Mouse (Mus musculus): ENCODE results near the gene Lgmn. TPM values are rescaled to one million over a fixed set of nuclear protein-coding genes. Genes with fewer than 3 reads are reported as not detected.

Gene Lgmn
- polyA plus RNA-seq, 1 experiment from 2014 or later: 48.4 TPM

DNA sequence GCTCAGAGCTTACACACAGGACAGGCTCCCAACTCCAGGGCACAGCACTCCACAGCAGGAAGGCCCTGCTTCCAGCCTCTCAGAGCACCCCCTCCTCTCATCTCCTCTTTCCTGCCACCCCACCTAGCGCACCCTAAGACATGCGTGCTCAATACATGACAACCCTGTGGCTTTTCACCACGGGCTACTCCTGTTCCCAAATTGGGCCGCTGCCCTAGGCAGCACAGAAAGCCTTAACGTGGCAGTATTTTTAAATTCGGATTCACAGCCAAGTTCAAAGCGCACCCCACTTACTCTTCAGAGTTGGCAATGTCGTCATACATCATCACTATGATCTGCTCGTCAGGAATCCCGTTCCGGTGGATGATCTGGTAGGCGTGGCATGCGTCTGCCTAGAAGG lies 26.4 kb downstream of the Lgmn start:
- Histone ChIP-seq H3K36me3 (ENCODE audit: poor library complexity, severe bottlenecking) (0 out of 2 replicates have a peak, but pooled peaks cover 11% of the 10 kb centered on the region), H3K4me3 (no peak overlapping the region), H3K9me3 (replicated peaks) (no peaks in the 10 kb centered on the region), H3K4me1 (no peaks in the 10 kb centered on the region), H3K27me3 (no peaks in the 10 kb centered on the region), H3K9ac (no peak overlapping the region), H3K27ac (no peak overlapping the region), H3K4me2 (no peak overlapping the region)
- 91% methylated on average over 13 of the region's 13 CpGs for WGBS
- ATAC-seq: no peak

DNA sequence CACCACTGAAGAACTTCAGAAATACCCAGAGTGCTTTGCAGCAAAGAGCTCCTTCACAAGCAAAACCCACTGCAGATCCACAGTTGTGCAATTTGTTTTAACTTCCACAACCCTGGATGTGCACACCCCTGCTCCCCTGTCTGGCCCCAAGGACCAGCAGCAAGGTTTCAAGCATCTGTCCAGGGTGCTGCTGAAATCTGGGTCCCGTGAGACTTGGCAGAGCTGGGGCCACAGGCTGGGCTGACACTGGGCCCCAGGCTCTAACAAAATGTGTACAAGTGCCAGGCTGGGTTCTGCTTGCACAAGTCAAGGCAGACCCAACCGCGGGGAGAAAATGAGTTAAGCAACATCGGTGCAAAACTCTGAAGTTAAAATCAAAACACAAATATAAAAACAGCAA lies 41.0 kb downstream of the Lgmn start:
- Histone ChIP-seq H3K4me1 (no peaks in the 10 kb centered on the region; the same call in 1 of the 2 replicates), H3K4me3 (no peak overlapping the region), H3K27me3 (no peaks in the 10 kb centered on the region), H3K36me3 (ENCODE audit: poor library complexity, severe bottlenecking) (peaks cover 65% of the 10 kb centered on the region), H3K9me3 (replicated peaks) (no peaks in the 10 kb centered on the region), H3K9ac (no peak overlapping the region), H3K27ac (no peak overlapping the region), H3K4me2 (no peak overlapping the region)
- no peak for ATAC-seq
- WGBS: 95% methylated on average over 4 of the region's 4 CpGs

DNA sequence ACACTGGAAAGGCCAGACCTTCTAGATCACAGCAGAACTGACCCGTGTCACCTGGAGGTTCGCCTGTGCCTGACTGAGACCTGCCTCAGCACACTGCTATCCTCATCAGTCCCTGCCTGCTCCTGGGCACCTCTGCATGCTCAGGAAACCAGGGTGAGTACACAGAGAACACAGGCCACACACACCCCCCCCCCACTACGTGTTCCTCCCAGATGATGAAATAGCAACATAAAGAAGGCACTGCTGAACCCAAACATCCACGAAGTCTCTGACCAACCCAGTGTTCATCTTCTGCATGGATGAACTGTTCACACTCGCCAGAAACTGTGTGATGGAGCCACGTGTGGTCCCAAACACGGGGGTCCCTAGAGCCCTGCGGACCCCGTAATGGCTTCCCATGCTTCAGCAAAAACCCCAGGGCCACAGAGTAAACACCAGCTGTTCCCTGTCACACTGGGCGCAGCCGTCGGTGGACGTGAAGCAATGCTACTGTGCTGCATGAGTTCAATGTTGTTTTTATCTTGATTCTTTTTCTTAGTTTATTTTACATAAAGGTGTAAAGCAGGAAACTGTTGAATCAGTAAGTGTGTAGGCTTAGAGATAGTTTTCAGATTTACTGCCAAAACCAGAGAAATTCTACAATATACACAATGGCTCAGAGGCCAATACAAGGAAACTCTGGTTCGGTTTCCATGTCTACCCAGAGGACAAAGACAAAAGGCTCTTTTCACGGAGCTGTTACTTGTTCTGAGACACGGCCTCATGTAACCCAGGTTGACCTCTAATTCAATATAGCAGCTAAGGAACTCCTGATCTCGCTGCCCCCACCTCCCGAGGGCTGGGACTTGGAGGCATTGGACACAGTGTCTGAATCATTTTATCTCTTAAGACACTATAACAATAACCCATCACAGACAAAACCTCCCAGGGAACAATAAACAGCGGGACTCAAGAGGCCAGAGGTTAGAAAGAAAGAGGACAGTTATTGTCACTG lies 43.3 kb downstream of the Lgmn start:
- Histone ChIP-seq H3K9ac (no peak overlapping the region), H3K4me2 (no peak overlapping the region), H3K4me3 (no peak overlapping the region), H3K9me3 (replicated peaks) (no peaks in the 10 kb centered on the region), H3K27me3 (no peaks in the 10 kb centered on the region), H3K27ac (no peak overlapping the region), H3K36me3 (ENCODE audit: poor library complexity, severe bottlenecking) (peaks cover 43% of the 10 kb centered on the region), H3K4me1 (no peaks in the 10 kb centered on the region; the same call in 1 of the 2 replicates)
- ATAC-seq: no peak
- WGBS: 43% methylated on average over 19 of the region's 19 CpGs

DNA sequence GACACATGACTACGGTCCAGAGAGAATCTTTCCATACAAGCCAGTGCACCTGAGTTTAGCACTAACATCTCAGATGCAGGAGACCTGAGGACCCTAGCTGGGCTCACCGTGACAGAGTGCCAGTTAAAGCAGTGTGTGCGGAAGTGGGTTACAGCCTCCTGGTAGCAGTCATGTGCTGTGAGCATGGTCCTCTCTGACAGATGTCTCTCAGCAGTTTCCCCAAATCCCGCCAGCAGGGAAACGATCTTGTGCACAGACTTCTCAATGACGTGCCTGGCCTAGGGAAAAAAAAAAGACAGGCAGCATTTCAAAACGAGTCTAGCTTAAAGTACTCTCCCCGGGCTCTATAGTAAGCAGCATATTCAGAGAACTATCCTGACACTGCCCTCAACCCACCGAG lies 44.1 kb downstream of the Lgmn start:
- Histone ChIP-seq H3K27me3 (no peaks in the 10 kb centered on the region), H3K4me1 (no peaks in the 10 kb centered on the region; the same call in 1 of the 2 replicates), H3K4me2 (no peak overlapping the region), H3K27ac (no peak overlapping the region), H3K9ac (no peak overlapping the region), H3K36me3 (ENCODE audit: poor library complexity, severe bottlenecking) (peaks cover 37% of the 10 kb centered on the region), H3K9me3 (replicated peaks) (no peaks in the 10 kb centered on the region), H3K4me3 (no peak overlapping the region)
- no peak for ATAC-seq
- WGBS: 71% methylated on average over 9 of the region's 9 CpGs

DNA sequence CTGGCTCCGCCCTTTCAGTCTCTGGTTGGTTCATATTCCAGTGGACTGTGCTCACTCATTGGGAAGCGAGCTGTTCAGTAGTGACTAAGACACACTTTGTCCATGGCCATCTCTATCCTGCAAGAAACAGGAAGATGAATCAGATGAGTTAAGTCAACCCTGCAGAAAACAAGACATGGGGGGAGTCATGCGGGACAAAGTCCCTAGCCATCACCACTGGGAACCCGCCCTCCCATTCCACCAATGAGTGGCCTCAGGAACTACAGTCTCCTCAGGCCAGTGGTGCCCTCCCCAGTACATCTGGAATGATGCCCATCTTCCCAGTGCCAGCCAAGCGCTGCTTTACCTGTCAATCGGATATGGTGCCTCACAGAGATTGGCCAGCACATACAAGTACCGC lies 45.1 kb downstream of the Lgmn start:
- no peaks in the 10 kb centered on the region; the same call in 1 of the 2 replicates for H3K4me1 ChIP-seq
- no peak overlapping the region for H3K27ac ChIP-seq
- ATAC-seq: no peak
- no peaks in the 10 kb centered on the region for H3K9me3 ChIP-seq (replicated peaks)
- H3K4me2 ChIP-seq: no peak overlapping the region
- no peaks in the 10 kb centered on the region for H3K27me3 ChIP-seq
- no peak overlapping the region for H3K9ac ChIP-seq
- 92% methylated on average over 7 of the region's 7 CpGs for WGBS
- peaks cover 30% of the 10 kb centered on the region for H3K36me3 ChIP-seq (ENCODE audit: poor library complexity, severe bottlenecking)
- H3K4me3 ChIP-seq: no peak overlapping the region

DNA sequence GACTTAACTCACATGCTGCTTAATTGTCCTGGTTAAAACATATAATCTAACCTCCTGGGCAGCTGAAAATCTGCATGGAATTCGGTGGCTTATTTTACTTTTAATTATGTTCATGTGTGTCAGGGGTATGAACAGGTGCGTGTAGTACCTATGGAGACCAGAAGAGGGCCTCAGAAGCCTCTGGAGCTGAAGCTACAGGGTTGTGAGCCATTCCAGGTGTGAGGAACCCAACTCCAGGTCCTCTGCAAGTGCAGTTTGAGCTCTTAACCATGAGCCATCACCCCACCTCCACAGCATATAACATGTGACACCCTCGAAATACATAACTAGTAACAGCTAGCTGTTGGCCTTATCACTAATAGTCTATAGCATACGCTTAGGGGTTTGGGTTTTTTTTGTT lies 47.6 kb downstream of the Lgmn start:
- no peaks in the 10 kb centered on the region for H3K9me3 ChIP-seq (replicated peaks)
- 73% methylated on average over 4 of the region's 4 CpGs for WGBS
- H3K4me1 ChIP-seq: no peaks in the 10 kb centered on the region; the same call in 1 of the 2 replicates
- no peak overlapping the region for H3K4me2 ChIP-seq
- H3K36me3 ChIP-seq (ENCODE audit: poor library complexity, severe bottlenecking): peaks cover 15% of the 10 kb centered on the region
- H3K9ac ChIP-seq: no peak overlapping the region
- H3K4me3 ChIP-seq: no peak overlapping the region
- no peak overlapping the region for H3K27ac ChIP-seq
- no peaks in the 10 kb centered on the region for H3K27me3 ChIP-seq
- ATAC-seq: no peak

DNA sequence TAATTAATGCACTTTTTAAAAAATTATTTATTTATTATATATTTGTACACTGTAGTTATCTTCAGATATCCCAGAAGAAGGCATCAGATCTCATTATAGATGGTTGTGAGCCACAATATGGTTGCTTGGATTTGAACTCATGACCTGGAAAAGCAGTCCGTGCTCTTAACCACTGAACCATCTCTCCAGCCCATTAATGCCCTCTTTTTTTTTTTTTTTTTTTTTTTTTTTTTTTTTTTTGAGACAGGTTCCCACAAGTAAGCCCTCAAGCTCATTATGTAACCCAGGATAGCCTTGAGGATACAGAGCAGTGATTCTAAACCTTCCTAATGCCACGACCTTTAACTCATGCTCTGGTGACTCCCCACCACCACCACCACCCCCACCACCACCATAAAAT lies 48.5 kb downstream of the Lgmn start:
- Histone ChIP-seq H3K36me3 (ENCODE audit: poor library complexity, severe bottlenecking) (peaks cover 15% of the 10 kb centered on the region), H3K4me2 (no peak overlapping the region), H3K27ac (no peak overlapping the region), H3K9me3 (replicated peaks) (no peaks in the 10 kb centered on the region), H3K4me3 (no peak overlapping the region), H3K27me3 (no peaks in the 10 kb centered on the region), H3K4me1 (no peaks in the 10 kb centered on the region; the same call in 1 of the 2 replicates), H3K9ac (no peak overlapping the region)
- ATAC-seq: no peak
- 70% methylated on average over 2 of the region's 2 CpGs for WGBS

DNA sequence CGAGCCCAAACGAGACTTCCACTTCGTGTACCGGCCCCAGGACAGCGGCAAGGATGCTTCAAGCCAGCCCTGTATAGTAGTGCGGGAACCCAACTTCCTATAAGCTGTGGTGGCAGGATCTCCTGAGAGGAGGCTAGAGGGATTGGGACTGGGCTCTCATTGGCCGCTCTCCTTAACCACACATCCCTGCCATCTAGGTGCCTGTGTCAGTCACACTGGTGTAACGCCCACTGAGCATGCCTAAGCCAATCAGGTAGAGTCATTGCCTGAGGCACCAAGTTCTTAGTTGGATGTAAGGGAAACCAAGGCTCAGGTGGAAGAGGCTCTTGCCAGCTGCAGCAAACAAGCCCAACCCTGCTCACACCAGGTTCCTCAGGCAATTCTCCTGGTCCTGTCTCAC lies 49.6 kb downstream of the Lgmn start:
- WGBS: 25% methylated on average over 8 of the region's 8 CpGs
- no peak overlapping the region for H3K9ac ChIP-seq
- peaks cover 10% of the 10 kb centered on the region for H3K36me3 ChIP-seq (ENCODE audit: poor library complexity, severe bottlenecking)
- H3K4me1 ChIP-seq: no peaks in the 10 kb centered on the region
- no peak for ATAC-seq
- H3K9me3 ChIP-seq (replicated peaks): no peaks in the 10 kb centered on the region
- H3K4me3 ChIP-seq: no peak overlapping the region
- H3K27ac ChIP-seq: no peak overlapping the region
- 0 out of 2 replicates have a peak overlapping the region, but pooled peaks have one; percentile 14 for H3K4me2 ChIP-seq
- H3K27me3 ChIP-seq: no peaks in the 10 kb centered on the region

DNA sequence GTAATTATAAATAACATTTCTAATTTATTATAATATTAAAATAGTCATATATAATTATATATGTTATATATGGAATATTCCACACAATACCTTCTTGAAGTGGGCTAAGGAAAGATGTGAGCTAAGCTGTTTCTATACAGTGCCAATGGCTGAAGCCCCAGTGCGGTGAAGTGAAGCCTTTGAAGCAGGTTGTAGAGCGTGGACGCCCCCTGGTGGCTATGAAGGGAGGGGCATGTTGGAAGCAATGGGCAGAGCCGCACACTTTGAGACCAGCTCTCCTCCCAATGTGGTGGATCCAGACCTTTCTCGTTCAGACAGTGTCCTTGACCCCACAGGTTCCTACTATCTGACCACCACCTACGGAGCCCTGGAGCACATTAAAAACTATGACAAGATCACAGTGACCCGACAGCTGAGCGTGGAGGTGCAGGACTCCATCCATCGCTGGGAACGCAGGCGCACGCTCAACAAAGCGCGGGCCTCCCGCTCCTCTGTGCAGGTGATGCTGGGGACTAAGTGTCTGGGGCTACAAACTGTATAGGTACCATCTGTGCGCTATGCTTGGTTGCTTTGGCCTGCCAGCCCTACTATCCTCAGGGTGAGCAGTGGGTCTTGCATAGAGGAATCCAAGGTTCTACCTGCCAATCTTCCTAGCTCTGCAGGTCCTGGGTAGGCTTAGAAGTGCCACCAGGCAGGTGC lies 52.2 kb downstream of the Lgmn start:
- Histone ChIP-seq H3K27me3 (no peaks in the 10 kb centered on the region), H3K4me1 (no peaks in the 10 kb centered on the region), H3K9ac (no peak overlapping the region), H3K9me3 (replicated peaks) (no peaks in the 10 kb centered on the region), H3K27ac (no peak overlapping the region), H3K4me3 (no peak overlapping the region), H3K4me2 (no peak overlapping the region), H3K36me3 (ENCODE audit: poor library complexity, severe bottlenecking) (no peaks in the 10 kb centered on the region)
- peak; percentile 88 for ATAC-seq
- WGBS: 49% methylated on average over 16 of the region's 16 CpGs

DNA sequence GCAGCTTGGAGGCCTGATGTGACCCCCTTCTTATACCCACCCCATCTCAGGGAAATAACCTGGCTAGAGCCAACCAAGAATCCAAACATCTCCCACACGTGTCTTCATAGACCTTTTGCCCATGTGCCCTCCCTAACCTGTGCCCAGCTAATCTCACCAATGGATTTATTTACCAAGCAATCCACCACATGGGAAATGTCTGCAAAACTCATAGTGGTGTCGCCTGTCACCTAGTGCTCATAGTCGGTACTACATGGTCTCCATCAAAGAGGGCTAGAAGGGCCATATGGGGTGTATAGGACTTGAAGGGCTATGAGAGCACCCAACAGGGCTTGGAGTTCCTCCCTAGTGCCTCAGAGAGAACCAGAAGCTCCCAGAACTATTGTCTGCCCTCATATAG lies 54.8 kb downstream of the Lgmn start:
- 31% methylated on average over 3 of the region's 3 CpGs for WGBS

DNA sequence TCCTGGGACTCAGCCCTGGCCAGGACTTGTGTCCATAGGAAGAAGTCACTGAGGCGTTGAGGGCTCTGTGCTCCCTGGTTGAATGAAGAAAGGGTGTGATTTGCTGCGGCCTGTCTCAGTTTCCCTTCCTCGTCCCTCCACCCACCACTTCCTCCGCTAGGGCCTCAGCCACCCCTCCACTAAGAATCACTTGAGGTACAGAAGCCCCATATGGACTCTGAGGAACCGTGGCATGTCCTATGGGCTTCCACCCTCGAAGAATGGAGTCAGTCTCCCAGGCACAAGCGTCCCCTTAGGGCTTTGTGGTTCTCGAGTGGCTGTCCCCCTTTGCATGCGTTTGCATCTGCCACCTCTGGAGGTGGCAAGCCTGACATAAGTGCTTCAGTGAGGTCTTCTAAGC lies 56.3 kb downstream of the Lgmn start:
- Histone ChIP-seq H3K9me3 (replicated peaks) (no peaks in the 10 kb centered on the region), H3K4me2 (no peak overlapping the region), H3K4me1 (no peaks in the 10 kb centered on the region), H3K27me3 (no peaks in the 10 kb centered on the region), H3K27ac (no peak overlapping the region), H3K4me3 (no peak overlapping the region), H3K9ac (no peak overlapping the region), H3K36me3 (ENCODE audit: poor library complexity, severe bottlenecking) (no peaks in the 10 kb centered on the region)
- 86% methylated on average over 9 of the region's 9 CpGs for WGBS
- no peak for ATAC-seq

More for the DNA sequence above, 54.8 kb downstream of the Lgmn start:
- no peak overlapping the region for H3K4me2 ChIP-seq
- H3K4me3 ChIP-seq: no peak overlapping the region
- H3K27me3 ChIP-seq: no peaks in the 10 kb centered on the region
- H3K27ac ChIP-seq: no peak overlapping the region
- H3K36me3 ChIP-seq (ENCODE audit: poor library complexity, severe bottlenecking): no peaks in the 10 kb centered on the region
- H3K9me3 ChIP-seq (replicated peaks): no peaks in the 10 kb centered on the region
- no peaks in the 10 kb centered on the region for H3K4me1 ChIP-seq
- no peak for ATAC-seq
- H3K9ac ChIP-seq: no peak overlapping the region

DNA sequence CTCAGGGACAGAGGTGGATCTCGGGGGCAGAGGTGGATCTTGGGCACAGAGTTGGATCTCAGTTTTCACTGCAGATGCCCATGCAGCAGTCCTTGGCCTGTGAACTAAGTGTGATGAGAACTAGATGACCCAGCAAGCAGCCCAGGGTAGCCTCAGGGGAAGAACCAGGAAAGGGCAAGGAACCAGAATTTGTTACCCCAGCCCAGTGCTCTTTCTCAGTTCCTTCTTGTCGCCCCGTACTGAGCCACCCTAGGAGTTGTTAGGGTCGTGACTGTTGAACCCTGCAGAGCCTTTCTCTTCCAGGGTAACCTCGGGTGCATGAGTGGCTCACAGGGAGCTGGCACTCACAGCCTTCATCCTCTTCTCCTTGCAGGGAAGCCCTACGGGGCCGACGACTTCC lies 57.4 kb downstream of the Lgmn start:
- no peaks in the 10 kb centered on the region for H3K9me3 ChIP-seq (replicated peaks)
- H3K27me3 ChIP-seq: no peaks in the 10 kb centered on the region
- no peak overlapping the region for H3K4me3 ChIP-seq
- no peak overlapping the region for H3K9ac ChIP-seq
- WGBS: 89% methylated on average over 8 of the region's 8 CpGs
- H3K27ac ChIP-seq: no peak overlapping the region
- H3K4me2 ChIP-seq: no peak overlapping the region
- ATAC-seq: no peak
- H3K36me3 ChIP-seq (ENCODE audit: poor library complexity, severe bottlenecking): no peaks in the 10 kb centered on the region
- no peaks in the 10 kb centered on the region for H3K4me1 ChIP-seq
